Mouse (Mus musculus) left cerebral cortex, adult 6 months (tissue): ENCODE results near the gene Pear1. TPM values are rescaled to one million over a fixed set of nuclear protein-coding genes. Genes with fewer than 3 reads are reported as not detected.

Source experiments
- long read RNA-seq, 2 experiments: library from polyadenylated mRNA; unstranded; transcript quantifications; one replicate each; pipeline ENCODE4 v2.0.0; 2019 to 2020
- polyA plus RNA-seq: library from polyadenylated mRNA; unstranded; fragments of <200 nt; fragmentation: Nextera tagmentation; gene quantifications from 2 replicates; pipeline ENCODE4 v1.2.3, GENCODE M21; 2021

Gene Pear1
- polyA plus RNA-seq, result 2.9 and 3.4 TPM in 2 replicates
- long read RNA-seq, experiment 1, partial matches to known transcripts, result 0 of 3 reads
- long read RNA-seq, experiment 1, other reads (novel, unspliced or antisense), result 3 of 3 reads
- long read RNA-seq, experiment 2, partial matches to known transcripts, result 0 of 1 reads
- long read RNA-seq, experiment 2, other reads (novel, unspliced or antisense), result 1 of 1 reads

DNA sequence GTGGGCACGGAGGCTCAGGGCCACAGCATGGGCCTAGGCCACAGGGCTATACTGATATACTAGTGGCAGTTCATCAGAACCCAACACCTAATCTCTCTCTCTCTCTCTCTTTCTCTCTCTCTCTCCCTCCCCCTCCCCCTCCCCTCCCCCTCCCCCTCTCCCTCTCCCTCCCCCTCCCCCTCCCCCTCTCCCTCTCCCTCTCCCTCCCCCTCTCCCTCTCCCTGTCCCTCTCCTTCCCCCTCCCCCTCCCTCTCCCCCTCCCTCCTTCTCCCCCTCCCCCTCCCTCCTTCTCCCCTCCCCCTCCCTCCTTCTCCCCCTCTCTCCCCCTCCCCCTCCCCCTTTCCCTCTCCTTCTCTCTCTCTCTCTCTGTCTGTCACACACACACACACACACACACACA, at the start of gene Pear1:
TSS of gene Pear1 (minus strand) at position 101 of the 400 bp plus-strand sequence.

DNA sequence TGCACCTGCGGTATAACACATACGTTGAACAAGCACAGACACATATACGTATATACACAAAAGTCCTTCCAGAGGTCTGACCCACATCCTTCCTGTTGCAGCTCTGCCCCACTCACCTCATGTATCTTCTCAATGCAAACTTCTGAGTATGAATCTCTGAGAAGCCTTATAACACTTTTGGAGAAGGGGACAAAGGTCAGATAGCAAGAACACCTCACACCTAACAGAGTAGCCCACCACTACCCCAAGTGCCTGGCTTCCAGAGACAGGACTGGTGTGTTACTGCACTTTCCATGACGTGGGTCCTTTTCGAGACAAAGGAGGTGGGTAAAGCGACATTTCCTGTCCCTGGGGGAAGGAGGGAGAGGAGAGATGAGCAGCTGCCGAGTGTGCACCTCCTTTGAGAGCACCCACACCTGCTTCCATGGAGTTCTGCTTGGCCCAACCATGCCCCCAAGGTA, 22.6 kb upstream of the Pear1 start, which contains the start of gene Sh2d2a:
TSS of gene Sh2d2a (plus strand) at position 106 of the 461 bp plus-strand sequence.

DNA sequence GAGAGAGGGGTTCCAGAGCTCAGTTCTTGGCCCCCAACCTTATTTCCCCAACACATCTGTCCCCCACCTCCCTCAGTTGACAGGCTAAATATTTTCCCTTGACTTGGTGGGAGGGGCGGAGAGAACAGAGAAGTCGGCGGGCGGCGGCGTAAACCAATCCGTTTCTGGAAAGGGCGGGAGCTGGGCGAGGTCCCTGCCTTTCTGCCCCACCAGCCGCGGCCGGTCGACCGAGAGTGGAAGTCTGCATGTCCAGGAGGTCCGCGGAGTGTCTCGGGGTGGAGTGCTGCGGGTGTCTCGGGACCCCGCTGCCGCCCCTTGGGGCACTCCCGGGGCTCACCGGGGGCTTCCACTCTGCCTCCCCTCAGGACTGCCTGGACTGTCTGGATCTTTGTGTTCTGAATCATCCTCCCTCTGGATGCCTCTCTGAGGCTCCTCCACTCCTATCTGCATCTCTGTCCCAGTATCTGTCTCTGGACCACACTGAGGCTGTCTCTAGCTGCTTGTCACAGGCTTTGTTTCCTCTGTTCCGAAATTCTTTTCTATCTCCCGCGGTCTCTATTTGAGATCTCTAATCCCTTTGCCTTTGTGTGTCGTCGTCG, 27.3 kb downstream of the Pear1 start, which contains the start of gene Insrr:
TSS of gene Insrr (plus strand) at position 216 of the 599 bp plus-strand sequence.

DNA sequence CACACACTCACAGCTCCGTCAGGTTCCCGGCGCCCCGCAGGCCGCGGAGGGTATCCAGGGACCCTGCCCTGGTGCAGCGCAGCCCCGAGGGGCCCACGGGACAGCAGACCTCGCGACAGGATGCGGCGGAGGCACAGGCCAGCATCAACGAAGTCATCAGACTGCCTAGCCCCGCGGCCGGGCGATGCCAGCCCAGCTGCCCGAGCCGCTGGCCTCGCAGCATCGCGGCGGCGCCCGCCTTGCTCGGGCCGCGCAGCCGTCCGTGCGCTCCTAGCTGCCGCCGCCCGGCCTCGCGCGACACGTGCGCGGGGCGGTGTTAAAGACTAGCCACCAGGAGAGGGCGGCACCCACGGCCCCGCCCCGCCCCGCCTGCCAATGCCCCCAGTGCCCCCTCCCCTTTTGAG, 29.2 kb downstream of the Pear1 start, which contains the start of gene Ntrk1:
TSS of gene Ntrk1 (minus strand) at position 241 of the 404 bp plus-strand sequence.

DNA sequence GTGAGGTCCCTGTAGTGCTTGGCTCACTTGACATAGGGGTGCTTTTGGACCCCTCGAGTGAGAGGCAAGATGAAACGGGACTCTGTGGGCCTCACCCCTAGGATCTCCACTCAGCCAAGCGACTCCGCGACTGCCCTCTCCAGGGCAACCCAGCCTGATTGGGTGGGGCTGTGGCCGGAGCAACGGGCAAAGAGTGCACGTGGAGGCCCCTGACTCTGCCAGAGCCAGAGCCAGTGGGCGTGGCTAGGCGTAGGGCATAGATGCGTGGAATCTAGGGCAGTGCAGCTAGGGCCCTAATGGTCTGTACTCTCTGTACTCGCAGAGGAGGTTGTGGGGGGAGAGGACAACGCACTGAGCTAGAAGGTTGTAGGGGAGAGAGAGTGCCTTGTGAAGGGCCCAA, 75.7 kb downstream of the Pear1 start, which contains the start of gene Lrrc71:
TSS of gene Lrrc71 (minus strand) at position 195 of the 400 bp plus-strand sequence.

Other genes starting within 250 kb of the Pear1 start
- gene Arhgef11, start 206.7 kb downstream of the Pear1 start, polyA plus RNA-seq, result 4.0 and 9.7 TPM in 2 replicates
- 0.08 and 0.34 TPM in 2 replicates for gene Lrrc71, start 75.7 kb downstream of the Pear1 start, polyA plus RNA-seq
- gene Ntrk1, start 29.1 kb downstream of the Pear1 start, polyA plus RNA-seq, result 0.72 and 1.2 TPM in 2 replicates
- 0.21 and 0.27 TPM in 2 replicates for gene Insrr, start 27.4 kb downstream of the Pear1 start, polyA plus RNA-seq
- gene Sh2d2a, start 22.4 kb upstream of the Pear1 start, polyA plus RNA-seq, result not detected in 2 replicates
- gene Prcc, start 61.3 kb upstream of the Pear1 start, polyA plus RNA-seq, result 4.0 and 5.3 TPM in 2 replicates
- 78.2 and 136 TPM in 2 replicates for gene Hdgf, start 82.0 kb upstream of the Pear1 start, polyA plus RNA-seq
- gene Mrpl24, start 95.2 kb upstream of the Pear1 start, polyA plus RNA-seq, result 66.0 and 75.7 TPM in 2 replicates
- gene Isg20l2, start 106.0 kb upstream of the Pear1 start, polyA plus RNA-seq, result 3.2 and 5.5 TPM in 2 replicates
- gene Rrnad1, start 106.4 kb upstream of the Pear1 start, polyA plus RNA-seq, result 8.7 and 9.4 TPM in 2 replicates
- 12.9 and 20.4 TPM in 2 replicates for gene Crabp2, start 124.4 kb upstream of the Pear1 start, polyA plus RNA-seq
- gene Nes, start 146.8 kb upstream of the Pear1 start, polyA plus RNA-seq, result 0.83 and 1.5 TPM in 2 replicates
- 169 and 175 TPM in 2 replicates for gene Bcan, start 175.9 kb upstream of the Pear1 start, polyA plus RNA-seq
- gene Hapln2, start 203.3 kb upstream of the Pear1 start, polyA plus RNA-seq, result 14.7 and 18.6 TPM in 2 replicates
- gene Gpatch4, start 218.8 kb upstream of the Pear1 start, polyA plus RNA-seq, result 17.8 and 18.1 TPM in 2 replicates
- 203 and 228 TPM in 2 replicates for gene Naxe, start 234.2 kb upstream of the Pear1 start, polyA plus RNA-seq